Mouse (Mus musculus): ENCODE results near the gene Slc35f3.

DNA sequence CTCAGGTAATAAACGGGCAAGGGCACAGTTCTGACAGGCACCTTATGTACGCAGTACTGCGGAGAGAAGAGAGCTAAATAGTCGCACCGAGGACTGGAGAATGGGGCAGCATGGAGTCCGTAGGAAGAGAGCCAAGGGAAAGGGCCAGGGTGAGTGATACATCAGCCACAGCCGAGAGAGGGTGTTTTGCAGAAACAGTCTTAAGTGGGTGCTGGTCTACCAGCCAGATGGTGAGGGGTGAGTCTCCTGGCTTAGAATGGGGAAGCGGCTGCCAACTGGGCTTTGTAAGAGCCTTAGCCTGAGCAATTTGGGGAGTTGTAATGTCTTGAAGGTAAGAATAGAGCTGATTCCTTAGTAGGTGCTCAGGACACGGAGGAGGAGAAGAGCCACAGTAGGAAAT, 8.8 kb downstream of the Slc35f3 start:
- TF ChIP-seq POLR2A (IDR thresholded peaks at IDR 0.05; ENCODE audit: borderline replicate concordance, extremely low read depth, low read depth, low read length) (no peak), CTCF (IDR thresholded peaks at IDR 0.05; ENCODE audit: insufficient read depth, low read length) (no peak)
